Mouse (Mus musculus): ENCODE data around the gene Nudt4. TPM values are rescaled to one million over a fixed set of nuclear protein-coding genes. Genes with fewer than 3 reads are reported as not detected.

The Nudt4 gene
- total RNA-seq, 2 experiments from 2014 or later, result 145 to 149 TPM

GRCm38 (mm10) chr10:95501463-95502081, 62.4 kb downstream of the Nudt4 start, which contains the start of gene Mrpl42:
Gene Mrpl42 (minus strand): TSS chr10:95501940.
- peak; percentile 90 to 92 for DNase-seq

- no peak for DNase-seq
These were observed 62.9 kb downstream of the Nudt4 start for GRCm38 (mm10) chr10:95501033-95501432.

Small RNAs within 50 kb of the gene (microRNA-seq; reads per million reads assigned to microRNA genes)
- gene Mir3058, result 11.2 reads per million, percentile 26 among the genes with 10 or more reads in this experiment

Other genes starting within 250 kb of the Nudt4 start
- 10 to 100 TPM in 1 of 2 experiments, 1 to 10 TPM in 1; 9.9 to 18.3 TPM for gene Cradd, start 240.0 kb downstream of the Nudt4 start, total RNA-seq (2021)
- 10 to 100 TPM; 25.3 to 26.5 TPM for gene Socs2, start 147.0 kb downstream of the Nudt4 start, total RNA-seq (2021)
- 100 to 1,000 TPM; 115 to 120 TPM for gene Mrpl42, start 62.2 kb downstream of the Nudt4 start, total RNA-seq (2021)
- 100 to 1,000 TPM; 138 to 147 TPM for gene Ube2n, start 49.0 kb downstream of the Nudt4 start, total RNA-seq (2021)
- not detected for gene Anapc15-ps, start 109.3 kb upstream of the Nudt4 start, total RNA-seq (2021)

Data from adrenal gland, postnatal 36 days (tissue).